Mouse (Mus musculus) embryonic facial prominence, embryonic 15.5 days (tissue): ENCODE measurements at regions not wholly inside any gene's neighbourhood (a gene's known extent, or its start where the extent isn't known, plus 50 kb on each side); places are given as distances from the start of the nearest gene placed in this dataset.
"Not testable (repeated sequence)": the region's sequence is repeated elsewhere in the genome, so short reads cannot be mapped to it uniquely, and the experiment has no call there.

Experiments
- ATAC-seq: fragments of 200-750 bp; cut with Nextera tagmentation; 2 replicates; pipeline ENCODE4 v1.8.0; 2017; ENCODE audit warnings: low read depth, moderate TSS enrichment; ENCODE audit not compliant: insufficient number of reproducible peaks, low FRiP score, low TSS enrichment
- H3K27ac ChIP-seq: fragments of 300-500 bp; sonication (generic); replicated peaks from 2 replicates; pipeline ENCODE4 v1.5.1; 2015; ENCODE audit warnings: mild to moderate bottlenecking, inconsistent platforms
- H3K27me3 ChIP-seq: fragments of 300-500 bp; sonication (generic); 2 replicates; pipeline ENCODE4 v1.6.1; 2015; ENCODE audit warnings: inconsistent platforms
- H3K36me3 ChIP-seq: fragments of 300-500 bp; sonication (generic); 2 replicates; pipeline ENCODE4 v1.6.1; 2015; ENCODE audit warnings: mild to moderate bottlenecking, inconsistent platforms
- H3K4me1 ChIP-seq: fragments of 300-500 bp; sonication (generic); 2 replicates; pipeline ENCODE4 v1.6.1; 2015; ENCODE audit warnings: inconsistent platforms
- H3K4me2 ChIP-seq: fragments of 300-500 bp; sonication (generic); replicated peaks from 2 replicates; pipeline ENCODE4 v1.6.1; 2015; ENCODE audit warnings: mild to moderate bottlenecking, inconsistent platforms
- H3K4me3 ChIP-seq: fragments of 300-500 bp; sonication (generic); replicated peaks from 2 replicates; pipeline ENCODE4 v1.5.1; 2015; ENCODE audit warnings: mild to moderate bottlenecking, inconsistent platforms
- H3K9ac ChIP-seq: fragments of 300-500 bp; sonication (generic); 2 replicates; pipeline ENCODE4 v1.6.1; 2015; ENCODE audit warnings: inconsistent platforms
- H3K9me3 ChIP-seq: fragments of 300-500 bp; sonication (generic); replicated peaks from 2 replicates; pipeline ENCODE4 v1.6.1; 2016; ENCODE audit warnings: inconsistent platforms
- WGBS: fragments of 180-500 bp; shearing (Covaris S2); methylation state at CpG from one replicate; pipeline ENCODE4 v1.1.7; 2015; 5-methylcytosine and 5-hydroxymethylcytosine counted together

DNA sequence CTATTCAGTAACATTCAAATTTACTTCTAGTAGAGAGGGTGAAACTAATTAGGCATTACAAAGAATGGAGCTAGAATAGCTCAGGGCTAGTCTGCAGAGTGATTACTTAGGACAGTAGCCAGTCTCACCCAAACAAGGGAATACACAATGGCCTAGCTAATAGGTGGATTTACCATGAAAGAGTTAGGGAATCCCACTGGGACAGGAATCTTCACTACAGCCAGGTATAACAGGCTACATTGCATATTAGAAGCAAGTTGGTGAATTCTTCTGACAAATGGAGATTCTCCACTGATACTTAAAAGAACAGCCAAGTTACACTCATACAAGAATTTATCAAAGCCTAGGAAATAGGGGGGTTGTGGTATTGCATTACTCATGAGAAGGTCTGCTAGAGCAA is 670.2 kb upstream of the Chrm3 start:
- H3K4me3 ChIP-seq, H3K27ac ChIP-seq, H3K4me1 ChIP-seq, ATAC-seq, H3K9ac ChIP-seq, H3K27me3 ChIP-seq, H3K36me3 ChIP-seq, H3K9me3 ChIP-seq, H3K4me2 ChIP-seq: not testable (repeated sequence)

DNA sequence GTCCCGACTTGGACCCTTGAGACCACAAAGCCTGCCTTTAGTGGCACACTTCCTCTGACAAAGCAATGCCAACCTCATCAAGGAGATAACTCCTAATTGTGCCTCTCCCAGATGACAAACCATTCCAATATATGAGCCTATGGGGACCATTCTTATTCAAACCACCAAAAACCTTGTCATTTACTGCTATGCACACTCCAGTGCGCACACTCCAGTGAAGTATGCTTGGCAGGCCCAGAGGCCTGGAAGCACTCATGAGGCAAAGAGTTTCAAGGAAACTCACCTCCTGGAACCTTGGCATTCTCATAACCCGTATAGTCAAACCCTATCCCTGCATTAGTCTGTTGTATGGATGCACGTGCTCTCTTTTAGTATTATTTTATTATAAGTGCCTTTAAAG is 669.7 kb upstream of the Chrm3 start:
- no peaks in the 10 kb centered on the region for H3K27me3 ChIP-seq
- no peak overlapping the region for H3K4me3 ChIP-seq
- no peaks in the 10 kb centered on the region for H3K36me3 ChIP-seq
- H3K27ac ChIP-seq, result no peak overlapping the region
- H3K9me3 ChIP-seq, result no peaks in the 10 kb centered on the region
- H3K9ac ChIP-seq, result no peak overlapping the region
- ATAC-seq, result no peak
- WGBS, result 65% methylated on average over 4 of the region's 4 CpGs
- H3K4me1 ChIP-seq, result no peaks in the 10 kb centered on the region
- no peak overlapping the region for H3K4me2 ChIP-seq

DNA sequence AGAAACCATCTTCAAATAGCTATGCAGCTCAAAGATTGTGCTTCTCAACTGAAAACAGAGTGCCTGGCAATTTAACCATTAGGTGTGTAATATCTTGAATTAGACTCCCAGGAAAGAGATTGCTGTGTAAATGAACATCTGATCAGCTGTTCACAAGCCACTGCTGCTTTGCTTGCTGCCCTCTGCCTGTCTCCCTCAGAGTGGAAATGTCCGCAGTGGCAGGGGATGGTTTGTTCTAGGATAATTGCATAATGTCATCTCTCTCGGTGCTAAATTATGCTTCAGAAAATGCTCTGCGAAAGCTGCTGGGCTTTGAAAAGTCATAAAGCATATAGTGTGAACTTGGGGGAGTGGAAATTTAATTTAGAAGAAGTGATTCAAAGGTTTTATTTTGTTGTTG is 665.3 kb upstream of the Chrm3 start:
- Histone ChIP-seq H3K4me2 (no peak overlapping the region), H3K27me3 (no peaks in the 10 kb centered on the region), H3K9ac (no peak overlapping the region), H3K4me3 (no peak overlapping the region), H3K36me3 (no peaks in the 10 kb centered on the region), H3K27ac (no peak overlapping the region), H3K9me3 (no peaks in the 10 kb centered on the region), H3K4me1 (no peaks in the 10 kb centered on the region)
- 65% methylated on average over 3 of the region's 3 CpGs for WGBS
- ATAC-seq, result no peak

DNA sequence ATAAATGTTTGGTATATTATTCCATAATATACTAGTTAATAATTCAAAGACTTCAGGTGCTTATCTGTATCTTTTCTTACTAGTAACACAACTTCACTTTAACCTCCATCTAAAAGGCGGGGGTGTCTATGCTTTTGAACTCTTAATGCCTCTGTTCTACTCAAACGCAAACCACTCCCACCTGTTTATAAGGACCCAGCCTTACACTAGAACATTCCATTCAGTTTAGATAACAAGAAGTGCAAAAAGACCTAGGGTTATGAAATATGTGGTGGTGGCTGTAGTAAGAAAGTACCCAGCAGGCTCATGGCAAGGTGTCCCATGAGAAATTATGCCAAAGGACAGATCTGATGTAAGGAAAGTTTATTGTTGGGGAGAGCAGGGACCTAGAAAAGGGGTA is 663.8 kb upstream of the Chrm3 start:
- ATAC-seq, result no peak
- no peaks in the 10 kb centered on the region for H3K27me3 ChIP-seq
- no peaks in the 10 kb centered on the region for H3K4me1 ChIP-seq
- no peaks in the 10 kb centered on the region for H3K36me3 ChIP-seq
- WGBS, result 90% methylated on average over 2 of the region's 2 CpGs
- H3K4me2 ChIP-seq, result no peak overlapping the region
- no peak overlapping the region for H3K27ac ChIP-seq
- no peak overlapping the region for H3K9ac ChIP-seq
- no peak overlapping the region for H3K4me3 ChIP-seq
- H3K9me3 ChIP-seq, result no peaks in the 10 kb centered on the region

DNA sequence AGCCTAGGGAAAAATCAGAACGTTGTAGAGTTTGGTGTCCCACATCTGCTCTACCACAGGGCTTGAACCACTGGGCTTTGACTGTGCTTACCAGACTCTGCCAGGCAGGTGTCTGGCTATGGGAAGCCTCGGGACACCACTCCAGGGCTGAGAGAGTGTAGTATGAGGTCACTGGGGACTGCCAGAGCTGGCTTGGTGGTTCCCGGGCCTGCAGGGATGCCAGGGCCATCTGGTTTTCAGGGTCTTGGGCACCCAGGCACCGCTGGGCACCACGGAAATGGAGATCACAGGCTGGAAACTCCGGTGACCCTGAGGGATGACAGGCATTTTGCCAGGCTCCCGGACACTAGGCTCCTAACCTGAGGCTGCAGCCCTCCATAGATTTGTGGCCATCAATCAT is 656.9 kb upstream of the Chrm3 start:
- Histone ChIP-seq H3K9me3 (no peaks in the 10 kb centered on the region), H3K9ac (no peak overlapping the region), H3K27ac (no peak overlapping the region), H3K4me1 (no peaks in the 10 kb centered on the region), H3K36me3 (no peaks in the 10 kb centered on the region), H3K4me2 (no peak overlapping the region), H3K27me3 (no peaks in the 10 kb centered on the region), H3K4me3 (no peak overlapping the region)
- no peak for ATAC-seq
- WGBS, result 81% methylated on average over 7 of the region's 7 CpGs

DNA sequence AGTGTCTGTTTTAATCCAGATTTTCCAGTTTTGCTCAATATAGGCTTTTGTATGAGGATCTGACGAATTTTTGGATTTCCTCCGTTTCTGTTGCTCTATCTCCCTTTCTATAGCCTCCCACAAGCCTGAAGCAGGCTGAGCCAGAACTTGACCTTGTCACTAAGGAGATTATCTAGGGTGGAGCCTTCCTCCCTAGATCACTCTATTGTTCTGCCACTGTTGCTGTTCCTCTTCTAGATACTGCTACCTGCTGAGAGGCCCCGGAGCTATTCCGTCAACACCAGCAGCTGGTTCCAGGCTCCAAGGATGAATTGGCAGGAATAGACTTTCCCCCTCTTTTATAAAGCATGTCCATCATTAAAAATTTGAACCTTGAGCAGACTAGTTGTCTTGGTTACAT is 644.7 kb upstream of the Chrm3 start:
- Histone ChIP-seq H3K9ac (no peak overlapping the region), H3K27ac (no peak overlapping the region), H3K27me3 (no peaks in the 10 kb centered on the region), H3K36me3 (no peaks in the 10 kb centered on the region), H3K9me3 (no peaks in the 10 kb centered on the region), H3K4me2 (no peak overlapping the region), H3K4me3 (no peak overlapping the region), H3K4me1 (no peaks in the 10 kb centered on the region)
- ATAC-seq, result no peak
- 35% methylated on average over 4 of the region's 4 CpGs for WGBS

DNA sequence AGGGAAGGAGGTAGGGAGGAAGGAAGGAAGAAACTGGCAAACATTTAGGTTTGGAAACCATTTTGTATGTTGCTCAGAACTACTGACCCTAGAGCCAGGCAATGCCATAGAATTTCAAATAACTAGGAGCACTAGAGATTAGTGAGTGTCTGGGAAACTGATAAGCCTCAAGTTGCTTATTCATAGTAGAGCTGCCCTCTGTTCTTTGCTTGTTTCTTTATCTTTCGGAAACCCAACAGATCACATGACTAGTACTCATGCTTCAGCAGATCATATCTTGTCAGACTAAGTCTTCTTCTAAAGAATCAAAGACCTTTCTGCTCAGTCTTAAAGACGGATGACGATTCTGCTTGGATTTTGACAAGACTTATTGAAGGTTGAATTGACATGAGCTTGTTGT is 630.5 kb upstream of the Chrm3 start:
- H3K4me1 ChIP-seq, result no peaks in the 10 kb centered on the region
- H3K4me2 ChIP-seq, result no peak overlapping the region
- 79% methylated on average over 3 of the region's 3 CpGs for WGBS
- no peak overlapping the region for H3K4me3 ChIP-seq
- no peaks in the 10 kb centered on the region for H3K27me3 ChIP-seq
- ATAC-seq, result no peak
- no peaks in the 10 kb centered on the region for H3K9me3 ChIP-seq
- no peak overlapping the region for H3K27ac ChIP-seq
- no peaks in the 10 kb centered on the region for H3K36me3 ChIP-seq
- H3K9ac ChIP-seq, result no peak overlapping the region

DNA sequence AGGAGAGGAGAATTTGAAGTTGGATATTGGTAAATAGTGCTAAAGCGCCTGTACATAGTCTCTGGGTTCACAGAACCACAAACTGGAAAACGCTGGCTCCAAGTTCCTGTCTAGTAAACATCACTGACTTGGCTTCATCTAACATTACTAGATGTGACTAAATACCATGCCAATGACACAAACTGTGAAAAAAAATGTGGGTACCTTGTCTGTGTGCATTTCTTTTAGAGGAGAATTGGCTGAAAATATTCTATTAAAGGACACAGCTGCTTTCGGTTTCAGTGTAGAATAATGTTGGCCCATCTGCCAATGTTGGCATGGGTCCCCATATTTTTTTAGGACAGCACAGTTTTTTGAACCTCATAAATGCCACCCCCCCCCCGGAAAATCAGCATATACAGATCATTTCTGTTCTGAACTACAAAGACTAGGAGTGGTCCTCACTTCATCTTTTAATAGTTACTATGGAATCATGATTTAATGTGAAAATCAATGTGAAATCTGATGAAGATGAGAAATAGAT is 629.9 kb upstream of the Chrm3 start:
- Histone ChIP-seq H3K27me3 (no peaks in the 10 kb centered on the region), H3K36me3 (no peaks in the 10 kb centered on the region), H3K9ac (no peak overlapping the region), H3K4me2 (no peak overlapping the region), H3K4me3 (no peak overlapping the region), H3K9me3 (no peaks in the 10 kb centered on the region), H3K4me1 (no peaks in the 10 kb centered on the region), H3K27ac (no peak overlapping the region)
- 79% methylated on average over 4 of the region's 4 CpGs for WGBS
- ATAC-seq, result no peak

DNA sequence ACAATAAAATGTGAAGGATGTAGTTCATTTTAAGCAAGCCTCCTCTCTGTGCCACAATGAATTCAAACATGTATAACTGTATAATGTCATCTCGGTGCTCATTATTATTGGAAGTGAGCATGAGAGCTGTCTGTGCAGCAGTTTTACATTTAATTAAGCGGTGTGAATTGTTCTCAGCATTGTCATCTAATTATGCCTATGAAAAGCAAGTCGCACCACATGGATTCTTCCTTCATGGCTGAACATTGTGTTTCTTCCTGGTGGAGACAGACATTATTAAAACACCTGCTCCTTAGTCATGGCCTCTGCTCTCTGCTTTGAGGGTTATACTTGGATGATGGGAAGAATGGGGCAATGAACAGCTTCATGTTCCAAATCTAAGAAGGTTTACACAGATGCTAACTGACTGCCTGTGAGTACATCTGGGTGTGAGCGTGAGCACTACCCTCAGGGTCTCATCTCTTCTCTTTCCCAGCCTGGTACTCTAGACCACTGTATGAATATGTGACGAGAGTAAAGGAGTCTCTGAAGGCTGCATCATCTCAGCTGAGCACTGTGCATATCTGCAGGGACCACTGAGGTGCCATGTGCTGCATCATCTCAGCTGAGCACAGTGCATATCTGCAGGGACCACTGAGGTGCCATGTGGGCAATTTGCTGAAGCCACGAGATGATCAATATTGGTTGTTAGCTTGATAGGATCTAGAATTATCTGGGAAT is 628.6 kb upstream of the Chrm3 start:
- Histone ChIP-seq H3K4me2 (no peak overlapping the region), H3K4me1 (no peaks in the 10 kb centered on the region), H3K4me3 (no peak overlapping the region), H3K27ac (no peak overlapping the region), H3K9ac (no peak overlapping the region), H3K27me3 (no peaks in the 10 kb centered on the region), H3K36me3 (no peaks in the 10 kb centered on the region), H3K9me3 (no peaks in the 10 kb centered on the region)
- ATAC-seq, result no peak
- 79% methylated on average over 6 of the region's 6 CpGs for WGBS

DNA sequence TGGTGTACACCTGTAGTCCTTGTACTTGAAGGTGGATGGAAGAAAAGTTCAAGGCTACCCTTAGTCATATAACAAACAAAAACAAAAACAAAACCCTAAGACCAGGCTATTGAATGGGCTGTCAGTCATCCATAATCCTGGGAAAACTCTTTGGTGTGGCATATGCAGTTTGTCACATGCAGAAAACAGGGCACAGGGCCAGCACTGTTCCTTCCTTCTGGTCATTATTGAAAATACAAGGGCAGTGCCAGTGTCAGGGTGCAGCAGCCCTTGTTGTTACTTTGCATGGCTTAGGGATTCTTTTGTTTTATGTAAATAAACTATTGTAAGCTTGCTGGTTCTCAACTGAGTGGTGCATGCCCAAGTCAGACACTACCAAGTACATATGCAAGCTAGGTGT is 623.1 kb upstream of the Chrm3 start:
- Histone ChIP-seq H3K27ac (no peak overlapping the region), H3K9ac (no peak overlapping the region), H3K27me3 (no peaks in the 10 kb centered on the region), H3K4me1 (no peaks in the 10 kb centered on the region), H3K9me3 (no peaks in the 10 kb centered on the region), H3K4me3 (no peak overlapping the region), H3K36me3 (no peaks in the 10 kb centered on the region), H3K4me2 (no peak overlapping the region)
- ATAC-seq, result no peak

DNA sequence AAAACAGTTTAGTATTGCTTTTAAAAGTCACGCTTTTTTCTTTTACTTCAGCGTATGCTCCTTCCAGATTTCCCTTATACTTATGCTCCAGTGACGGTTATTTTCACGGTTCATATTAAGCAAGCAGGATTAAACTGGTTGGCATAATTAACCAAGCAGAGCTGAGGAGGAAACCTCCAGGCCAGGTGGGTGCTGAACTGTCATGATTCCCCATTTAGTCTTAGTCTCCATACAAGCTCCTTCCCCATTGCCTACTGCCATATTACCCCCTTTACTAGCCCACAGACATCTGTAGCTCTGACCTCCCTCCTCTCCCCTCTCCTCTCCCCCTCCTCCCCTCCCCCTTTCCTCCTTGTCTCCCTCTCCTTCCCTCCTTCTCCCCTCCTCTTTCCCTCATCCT is 621.9 kb upstream of the Chrm3 start:
- ATAC-seq, result no peak
- Histone ChIP-seq H3K9ac (no peak overlapping the region), H3K4me1 (no peaks in the 10 kb centered on the region), H3K27ac (no peak overlapping the region), H3K27me3 (no peaks in the 10 kb centered on the region), H3K9me3 (no peaks in the 10 kb centered on the region), H3K36me3 (no peaks in the 10 kb centered on the region), H3K4me3 (no peak overlapping the region), H3K4me2 (no peak overlapping the region)
- WGBS, result 69% methylated on average over 4 of the region's 4 CpGs

DNA sequence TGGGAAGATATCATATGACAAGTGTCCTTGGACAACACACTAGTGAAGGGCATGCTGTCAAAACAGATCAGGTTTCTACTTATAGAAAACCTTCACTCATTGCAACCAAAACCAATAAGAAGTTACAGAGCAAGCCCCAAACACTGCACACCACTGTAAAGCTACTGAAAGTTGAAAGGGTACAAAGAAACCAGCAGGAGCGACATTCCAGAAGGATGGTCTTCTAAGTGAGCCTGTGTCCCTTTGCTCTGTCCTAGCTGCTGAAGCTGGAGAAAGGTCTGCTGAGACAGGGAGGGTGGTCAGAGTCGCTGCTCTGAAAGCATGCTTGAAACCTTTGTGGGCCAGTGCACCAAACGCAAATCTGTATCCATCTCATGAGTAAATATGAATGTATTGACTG is 611.3 kb upstream of the Chrm3 start:
- no peak overlapping the region for H3K9ac ChIP-seq
- ATAC-seq, result no peak
- no peaks in the 10 kb centered on the region for H3K9me3 ChIP-seq
- no peak overlapping the region for H3K4me2 ChIP-seq
- no peaks in the 10 kb centered on the region for H3K36me3 ChIP-seq
- WGBS, result 76% methylated on average over 3 of the region's 3 CpGs
- no peaks in the 10 kb centered on the region for H3K27me3 ChIP-seq
- H3K4me1 ChIP-seq, result no peaks in the 10 kb centered on the region
- H3K27ac ChIP-seq, result no peak overlapping the region
- no peak overlapping the region for H3K4me3 ChIP-seq
